Mouse (Mus musculus): ENCODE measurements around the gene Cdyl.

GRCm38 (mm10) chr13:35852851-35853575, 193.4 kb downstream of the Cdyl start:
- TF ChIP-seq CTCF (IDR thresholded peaks at IDR 0.05; ENCODE audit: insufficient read depth, low read length) (no peak), POLR2A (IDR thresholded peaks at IDR 0.05; ENCODE audit: borderline replicate concordance, extremely low read depth, low read depth, low read length) (no peak)

Data from lung, adult 2 months (tissue).